Mouse (Mus musculus): ENCODE measurements around the gene Nsmce4a. TPM values are rescaled to one million over a fixed set of nuclear protein-coding genes. Genes with fewer than 3 reads are reported as not detected.
"Not testable (repeated sequence)": the region's sequence is repeated elsewhere in the genome, so short reads cannot be mapped to it uniquely, and the experiment has no call there.

Nsmce4a gene
- total RNA-seq, 2 experiments from 2014 or later: 118 to 119 TPM

- ATAC-seq (replicated peaks; ENCODE audit: low FRiP score, poor library complexity, severe bottlenecking): no peak
These were observed 27.0 kb downstream of the Nsmce4a start for GRCm38 (mm10) chr7:130545893-130546292.

DNA sequence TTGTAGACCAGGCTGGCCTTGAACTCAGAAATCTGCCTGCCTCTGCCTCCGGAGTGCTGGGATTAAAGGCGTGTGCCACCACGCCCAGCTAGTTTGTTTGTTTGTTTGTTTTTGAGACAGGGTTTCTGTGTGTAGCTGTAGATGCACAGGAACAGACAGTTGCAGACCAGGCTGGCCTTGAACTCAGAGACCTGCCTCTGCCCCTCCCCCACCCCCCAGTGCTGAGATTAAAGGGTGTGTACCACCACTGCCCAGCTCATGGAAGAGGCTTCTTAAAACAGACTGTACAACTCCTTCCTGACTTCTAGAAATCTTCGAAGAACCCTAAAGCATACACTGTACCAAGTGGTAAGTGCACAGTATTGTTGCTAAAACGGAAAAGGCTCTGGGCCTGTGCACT, 27.5 kb downstream of the Nsmce4a start:
- no peak for ATAC-seq (replicated peaks; ENCODE audit: low FRiP score, poor library complexity, severe bottlenecking)

GRCm38 (mm10) chr7:130543181-130543580, 29.7 kb downstream of the Nsmce4a start:
- no peak for ATAC-seq (replicated peaks; ENCODE audit: low FRiP score, poor library complexity, severe bottlenecking)

GRCm38 (mm10) chr7:130540176-130540575, 32.7 kb downstream of the Nsmce4a start:
- ATAC-seq (replicated peaks; ENCODE audit: low FRiP score, poor library complexity, severe bottlenecking): no peak

GRCm38 (mm10) chr7:130537068-130537467, 35.9 kb downstream of the Nsmce4a start:
- no peak for ATAC-seq (replicated peaks; ENCODE audit: low FRiP score, poor library complexity, severe bottlenecking)

- no peak for ATAC-seq (replicated peaks; ENCODE audit: low FRiP score, poor library complexity, severe bottlenecking)
These were observed 37.7 kb downstream of the Nsmce4a start for GRCm38 (mm10) chr7:130535174-130535573.

DNA sequence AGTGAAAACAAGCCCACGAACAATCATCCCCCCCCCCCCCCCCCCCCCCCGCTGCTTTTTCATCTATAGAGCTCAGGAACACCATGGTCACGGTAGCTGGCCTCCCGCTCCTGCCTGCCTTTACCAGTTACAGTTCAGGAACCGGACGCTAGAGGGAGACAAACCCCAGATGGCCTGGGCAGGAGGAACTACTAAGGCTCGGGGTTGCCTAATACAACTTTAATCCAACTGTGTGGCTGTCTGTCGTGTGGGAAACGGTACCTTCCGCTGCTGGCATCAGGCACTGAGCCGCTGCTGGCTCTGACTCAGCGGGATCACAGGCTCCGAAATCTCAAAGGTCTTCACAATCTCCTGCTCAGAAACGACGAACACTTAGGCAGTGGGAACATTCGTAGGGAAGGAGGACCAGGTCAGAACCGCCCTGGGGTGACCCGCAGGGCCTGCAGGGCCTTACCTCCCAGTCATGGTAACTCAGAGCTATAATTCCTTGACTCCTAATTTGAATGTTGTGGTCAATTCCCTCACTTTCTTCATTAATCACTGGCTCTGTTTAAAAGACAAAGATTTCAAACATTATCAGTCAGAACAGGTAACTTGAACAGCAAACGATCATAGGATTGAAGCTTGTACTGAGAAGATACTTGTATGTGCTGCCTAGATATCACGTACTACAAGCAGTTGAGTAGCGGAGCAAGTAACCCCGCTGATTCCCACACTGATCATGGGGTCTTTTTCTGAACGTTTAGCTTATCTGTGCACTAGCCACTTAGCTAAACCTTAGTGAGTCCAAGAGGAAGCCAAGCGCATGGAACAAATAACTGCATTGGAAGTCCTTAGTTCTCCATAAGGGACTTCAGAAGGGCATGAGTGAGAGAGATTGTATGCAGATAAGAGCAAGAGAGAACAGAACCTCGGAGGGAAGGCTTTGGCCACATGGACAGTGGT, 39.3 kb downstream of the Nsmce4a start:
- peak; percentile 95 for ATAC-seq (replicated peaks; ENCODE audit: low FRiP score, poor library complexity, severe bottlenecking)

- ATAC-seq (replicated peaks; ENCODE audit: low FRiP score, poor library complexity, severe bottlenecking): not testable (repeated sequence)
These were observed 41.8 kb downstream of the Nsmce4a start for GRCm38 (mm10) chr7:130531138-130531537.

GRCm38 (mm10) chr7:130527306-130527705, 45.6 kb downstream of the Nsmce4a start:
- ATAC-seq (replicated peaks; ENCODE audit: low FRiP score, poor library complexity, severe bottlenecking): no peak

GRCm38 (mm10) chr7:130523451-130523850, 49.5 kb downstream of the Nsmce4a start:
- no peak for ATAC-seq (replicated peaks; ENCODE audit: low FRiP score, poor library complexity, severe bottlenecking)

GRCm38 (mm10) chr7:130520812-130521422, 52.0 kb downstream of the Nsmce4a start:
- ATAC-seq (replicated peaks; ENCODE audit: low FRiP score, poor library complexity, severe bottlenecking): no peak

DNA sequence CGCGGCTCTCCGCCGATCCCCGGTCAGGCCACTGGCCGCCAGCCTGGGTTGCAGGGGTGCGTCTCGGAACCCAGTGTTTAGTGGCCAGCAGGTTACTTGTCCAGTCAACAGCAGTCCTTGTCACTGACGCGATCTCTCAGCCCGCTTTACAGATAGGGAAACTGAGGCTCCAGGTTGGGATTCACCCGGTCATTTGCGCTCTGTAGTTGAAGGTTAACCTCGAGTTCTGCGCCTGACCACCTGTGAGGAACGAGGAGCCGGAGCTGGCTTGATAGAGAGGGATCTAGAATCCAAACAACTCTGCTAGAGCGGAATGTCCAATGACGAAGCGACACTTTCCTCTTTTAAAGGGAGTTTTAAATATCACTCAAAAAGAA, 52.9 kb downstream of the Nsmce4a start, which contains the start of gene Ate1:
Gene Ate1 (minus strand): TSS at position 321 of the 377 bp plus-strand sequence.
- ATAC-seq (replicated peaks; ENCODE audit: low FRiP score, poor library complexity, severe bottlenecking): no peak

- ATAC-seq (replicated peaks; ENCODE audit: low FRiP score, poor library complexity, severe bottlenecking): peak; percentile 97
These were observed 53.5 kb downstream of the Nsmce4a start for GRCm38 (mm10) chr7:130519096-130520048.

GRCm38 (mm10) chr7:130518213-130519095, 54.5 kb downstream of the Nsmce4a start:
- ATAC-seq (replicated peaks; ENCODE audit: low FRiP score, poor library complexity, severe bottlenecking): no peak

DNA sequence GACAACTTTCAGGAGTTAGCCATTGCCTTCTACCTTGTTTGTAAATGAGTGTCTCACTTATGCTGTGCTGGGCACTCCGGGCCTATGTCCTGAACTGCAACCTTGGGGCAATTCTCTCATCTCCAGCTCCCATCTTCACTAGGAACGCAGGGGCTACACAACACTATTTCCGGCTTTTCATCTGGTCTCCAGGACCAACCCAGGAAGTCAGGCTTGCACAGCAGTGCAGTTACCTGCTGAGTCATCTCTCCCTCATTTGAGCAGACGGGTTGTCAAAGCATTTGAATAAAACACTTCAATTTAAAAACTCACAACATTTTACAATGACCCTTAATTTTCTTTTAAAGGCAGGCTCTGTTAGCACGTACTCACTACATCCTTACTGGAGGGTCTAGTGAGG, 62.7 kb downstream of the Nsmce4a start:
- ATAC-seq (replicated peaks; ENCODE audit: low FRiP score, poor library complexity, severe bottlenecking): no peak

DNA sequence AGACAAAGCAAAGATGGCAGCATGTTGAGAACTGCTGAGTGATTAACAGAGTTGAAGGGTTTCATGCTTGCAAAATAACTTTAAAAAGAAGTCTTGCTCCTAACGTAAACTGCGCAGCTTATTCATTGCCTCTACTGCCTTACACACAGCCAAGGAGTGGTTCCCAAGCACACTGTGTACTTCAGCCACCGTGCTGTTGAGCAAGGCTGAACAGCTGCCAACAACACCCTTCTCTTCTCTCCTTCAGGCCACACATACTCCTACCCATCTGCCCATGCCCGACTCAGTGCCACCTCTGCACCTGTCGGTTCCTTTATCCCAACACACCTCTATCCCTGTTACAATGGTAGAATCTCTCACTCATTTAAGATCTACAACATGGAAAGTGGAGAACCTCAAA, 69.9 kb downstream of the Nsmce4a start:
- no peak for ATAC-seq (replicated peaks; ENCODE audit: low FRiP score, poor library complexity, severe bottlenecking)

GRCm38 (mm10) chr7:130501499-130501898, 71.4 kb downstream of the Nsmce4a start:
- ATAC-seq (replicated peaks; ENCODE audit: low FRiP score, poor library complexity, severe bottlenecking): no peak

- no peak for ATAC-seq (replicated peaks; ENCODE audit: low FRiP score, poor library complexity, severe bottlenecking)
These were observed 79.6 kb downstream of the Nsmce4a start for GRCm38 (mm10) chr7:130493346-130493745.

DNA sequence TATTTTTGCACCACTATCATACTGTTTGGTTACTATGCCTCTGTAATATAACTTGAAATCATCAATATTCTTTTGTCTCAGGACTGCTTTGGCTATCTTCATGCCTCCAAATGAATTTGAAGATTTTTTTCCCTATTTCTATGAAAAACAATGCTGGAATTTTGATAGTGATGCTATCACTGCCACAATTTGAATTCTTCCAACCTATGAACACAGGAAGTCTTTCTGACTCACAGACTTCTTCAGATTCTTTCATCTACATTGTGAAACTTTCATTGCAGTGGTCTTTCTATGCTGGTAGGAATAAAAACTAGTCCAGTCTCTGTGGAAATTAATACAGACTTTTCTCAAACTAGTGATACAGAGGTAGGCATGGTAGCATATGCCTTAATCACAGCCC, 80.9 kb downstream of the Nsmce4a start:
- no peak for ATAC-seq (replicated peaks; ENCODE audit: low FRiP score, poor library complexity, severe bottlenecking)

Measured in erythroid progenitor cell, adult 5-6 weeks (primary cell).